ENCODE assay signal across 24 mouse cellular contexts in the genomic region with DNA sequence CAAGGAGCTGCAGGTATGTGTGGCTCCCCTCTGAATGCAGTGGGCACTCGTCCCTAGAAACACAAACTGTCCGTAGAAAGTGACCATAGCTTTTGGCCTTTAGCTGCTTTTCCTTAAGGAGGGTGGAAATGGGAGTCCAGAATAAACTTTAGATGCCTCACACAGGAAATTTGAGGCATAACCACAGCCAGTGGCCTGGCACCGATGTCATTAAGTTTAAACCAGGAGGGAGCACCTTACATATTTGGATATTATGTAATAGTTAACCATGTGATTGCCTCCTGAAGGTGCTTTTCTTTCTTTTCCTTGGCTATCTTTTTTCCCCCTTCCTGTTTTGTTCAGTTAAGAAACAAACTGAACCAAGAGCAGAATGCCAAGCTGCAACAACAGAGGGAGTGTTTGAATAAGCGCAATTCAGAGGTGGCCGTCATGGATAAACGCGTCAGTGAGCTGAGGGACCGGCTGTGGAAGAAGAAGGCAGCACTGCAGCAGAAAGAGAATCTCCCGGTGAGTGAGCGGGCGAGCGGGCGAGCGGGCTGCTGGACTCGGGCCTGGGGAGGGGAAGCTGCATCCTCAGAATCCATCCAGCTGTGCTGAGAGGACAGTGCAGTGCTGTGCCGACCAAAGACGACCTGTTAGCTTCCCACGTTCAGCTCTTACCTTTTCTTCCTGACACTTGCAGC. TPM values are rescaled to one million over a fixed set of nuclear protein-coding genes. Genes with fewer than 3 reads are reported as not detected.
DNase-seq lines count a peak whose midpoint lies in the region; ATAC-seq and TF ChIP-seq lines count a peak whose summit lies in the region.
"Had no signal": no experiment of that assay in that cellular context is flagged by ENCODE, and none has a peak within 500 bp of the region (broad histone marks: within the 10 kb centered on the region; RNA-seq: fewer than 3 reads in every experiment).

No protein-coding gene starts in this region.

- no peak for DNase-seq in kidney, postnatal 10 days
- DNase-seq in liver, postnatal 0 days = peak; percentile 10
- DNase-seq in testis, postnatal 10 days (ENCODE audit: low spot score) = peak; percentile 32
- no peak for DNase-seq in testis, postnatal 14 days (ENCODE audit: low spot score)
- DNase-seq in thymus, adult 2 months = no peak
- DNase-seq: adrenal gland, adult 8-10 months; cerebellum, adult 18-20 months; cerebellum, postnatal 36 days; gastrocnemius, adult 2 months; heart, postnatal 4 days; layer of hippocampus, adult 9-11 months; lung, adult 2 months; spleen, adult 18-20 months; thymus, postnatal 25 days had no signal

- no peaks in the 10 kb centered on the region for H3K27me3 ChIP-seq in kidney, embryonic 15.5 days
- H3K27me3 ChIP-seq in liver, postnatal 0 days (ENCODE audit: insufficient read depth, low read length) = no peaks in the 10 kb centered on the region
- no peaks in the 10 kb centered on the region for H3K27me3 ChIP-seq in liver, embryonic 12.5 days (replicated peaks)
- no peaks in the 10 kb centered on the region for H3K27me3 ChIP-seq in thymus, adult 2 months (ENCODE audit: control insufficient read depth, insufficient read depth, low read length)
- H3K27me3 ChIP-seq: forebrain, embryonic 13.5 days; limb, embryonic 12.5 days had no signal

- H3K4me1 ChIP-seq in kidney, embryonic 15.5 days = peaks cover 11% of the 10 kb centered on the region
- H3K4me1 ChIP-seq in liver, postnatal 0 days (ENCODE audit: insufficient read depth) = no peaks in the 10 kb centered on the region
- H3K4me1 ChIP-seq in liver, embryonic 12.5 days = no peaks in the 10 kb centered on the region
- no peaks in the 10 kb centered on the region for H3K4me1 ChIP-seq in thymus, adult 2 months (replicated peaks; ENCODE audit: control insufficient read depth, insufficient read depth, low read length)
- H3K4me1 ChIP-seq: forebrain, embryonic 13.5 days; heart, embryonic 10.5 days; limb, embryonic 12.5 days had no signal

- no peak overlapping the region for H3K4me3 ChIP-seq in kidney, embryonic 15.5 days (replicated peaks)
- H3K4me3 ChIP-seq in liver, postnatal 0 days (ENCODE audit: low read depth, low read length) = no peak overlapping the region
- no peak overlapping the region for H3K4me3 ChIP-seq in liver, embryonic 12.5 days
- H3K4me3 ChIP-seq in thymus, adult 2 months (ENCODE audit: control insufficient read depth, insufficient read depth, low read length) = no peak overlapping the region
- H3K4me3 ChIP-seq: forebrain, embryonic 13.5 days; gastrocnemius, adult 2 months; heart, embryonic 10.5 days; limb, embryonic 12.5 days had no signal

- no peak for TF ChIP-seq CTCF in liver, postnatal 0 days (IDR thresholded peaks at IDR 0.05; ENCODE audit: low read depth)
- no peak for TF ChIP-seq CTCF in thymus, adult 2 months (IDR thresholded peaks at IDR 0.05; ENCODE audit: borderline replicate concordance, control insufficient read depth, extremely low read depth, insufficient read depth, low read length, poor library complexity)

- H3K9me3 ChIP-seq in kidney, embryonic 15.5 days (replicated peaks) = no peaks in the 10 kb centered on the region
- H3K9me3 ChIP-seq in liver, postnatal 0 days (ENCODE audit: low read length) = no peaks in the 10 kb centered on the region
- H3K9me3 ChIP-seq in liver, embryonic 12.5 days (replicated peaks) = no peaks in the 10 kb centered on the region
- H3K9me3 ChIP-seq: forebrain, embryonic 13.5 days; heart, embryonic 10.5 days; limb, embryonic 12.5 days had no signal

- no peak for TF ChIP-seq EP300 in liver, postnatal 0 days (IDR thresholded peaks at IDR 0.05; ENCODE audit: low read depth)

- WGBS in kidney, embryonic 15.5 days = 83% methylated on average over 18 of the region's 18 CpGs
- WGBS in liver, postnatal 0 days (ENCODE audit: insufficient replicate concordance) = 85% methylated on average over 18 of the region's 18 CpGs
- 77% methylated on average over 18 of the region's 18 CpGs for WGBS in liver, embryonic 12.5 days (ENCODE audit: insufficient replicate concordance)
- WGBS in thymus, adult 2 months = 96% methylated on average over 18 of the region's 18 CpGs

- H3K9ac ChIP-seq in kidney, embryonic 15.5 days = no peak overlapping the region
- H3K9ac ChIP-seq in liver, postnatal 0 days (replicated peaks) = no peak overlapping the region
- H3K9ac ChIP-seq in liver, embryonic 12.5 days = no peak overlapping the region
- H3K9ac ChIP-seq: forebrain, embryonic 13.5 days; hindbrain, embryonic 14.5 days; limb, embryonic 12.5 days had no signal

- TF ChIP-seq POLR2A in thymus, adult 2 months (IDR thresholded peaks at IDR 0.05; ENCODE audit: control insufficient read depth, extremely low read depth, insufficient read depth, low read length, poor library complexity) = no peak

- H3K36me3 ChIP-seq in kidney, embryonic 15.5 days = peaks cover 82% of the 10 kb centered on the region
- H3K36me3 ChIP-seq in liver, postnatal 0 days (replicated peaks; ENCODE audit: insufficient read depth, low read length) = peaks cover 32% of the 10 kb centered on the region
- H3K36me3 ChIP-seq in liver, embryonic 12.5 days = peaks cover 59% of the 10 kb centered on the region
- peaks cover 59% of the 10 kb centered on the region for H3K36me3 ChIP-seq in thymus, adult 2 months (ENCODE audit: control insufficient read depth, insufficient read depth, low read length)

- H3K27ac ChIP-seq in kidney, embryonic 15.5 days = peak overlapping the region; percentile 22; the same call in 1 of the 2 replicates
- no peak overlapping the region for H3K27ac ChIP-seq in liver, postnatal 0 days (ENCODE audit: low read depth)
- H3K27ac ChIP-seq in liver, embryonic 12.5 days = no peak overlapping the region
- no peak overlapping the region for H3K27ac ChIP-seq in thymus, adult 2 months (ENCODE audit: control insufficient read depth, insufficient read depth, low read length)
- H3K27ac ChIP-seq: forebrain, embryonic 13.5 days; gastrocnemius, adult 2 months; heart, embryonic 10.5 days; hindbrain, embryonic 14.5 days; limb, embryonic 12.5 days; macrophage had no signal

- ATAC-seq in kidney, embryonic 15.5 days (replicated peaks; ENCODE audit: low FRiP score) = no peak
- ATAC-seq in liver, postnatal 0 days = no peak
- ATAC-seq in liver, embryonic 12.5 days = no peak
- ATAC-seq: activated CD4-positive, CD25-positive, alpha-beta regulatory T cell, adult 4 months; forebrain, embryonic 13.5 days; inflammation-experienced regulatory T-cells, adult 6 months had no signal

- H3K4me2 ChIP-seq in kidney, embryonic 15.5 days = no peak overlapping the region
- H3K4me2 ChIP-seq in liver, postnatal 0 days (ENCODE audit: low read depth, low read length) = no peak overlapping the region
- H3K4me2 ChIP-seq in liver, embryonic 12.5 days = no peak overlapping the region
- H3K4me2 ChIP-seq: forebrain, embryonic 13.5 days; hindbrain, embryonic 14.5 days; limb, embryonic 12.5 days; liver, embryonic 11.5 days had no signal

RNA-seq across cellular contexts. Expression of a gene that starts 33.0 kb away (rescaled TPM):
- polyA plus RNA-seq in kidney, embryonic 15.5 days (2015; fragmentation: Nextera tagmentation; extraction: Ambion mirVana) = 27.2 and 27.8 TPM in 2 replicates
- polyA plus RNA-seq in liver, postnatal 0 days (2015; fragmentation: Nextera tagmentation; extraction: Ambion mirVana) = 3.3 and 4.1 TPM in 2 replicates
- 5.3 and 5.6 TPM in 2 replicates for polyA plus RNA-seq in liver, embryonic 12.5 days (2016; fragmentation: Nextera tagmentation; extraction: Ambion mirVana)
- polyA plus RNA-seq in thymus, adult 2 months (2012; rRNA removed) = 37.9 and 41.5 TPM in 2 replicates

Comparison
In these comparisons a context has a peak if more than half of its experiments do, and no peak if none do; other contexts are left out.
1. DNase-seq: peak in liver, postnatal 0 days (single experiment) and testis, postnatal 10 days (single experiment); none in kidney, postnatal 10 days (single experiment), testis, postnatal 14 days (single experiment) and thymus, adult 2 months (single experiment).